Mouse (Mus musculus): Measurements from ENCODE around the gene Acot1.
"Not testable (repeated sequence)": the region's sequence is repeated elsewhere in the genome, so short reads cannot be mapped to it uniquely, and the experiment has no call there.

DNA sequence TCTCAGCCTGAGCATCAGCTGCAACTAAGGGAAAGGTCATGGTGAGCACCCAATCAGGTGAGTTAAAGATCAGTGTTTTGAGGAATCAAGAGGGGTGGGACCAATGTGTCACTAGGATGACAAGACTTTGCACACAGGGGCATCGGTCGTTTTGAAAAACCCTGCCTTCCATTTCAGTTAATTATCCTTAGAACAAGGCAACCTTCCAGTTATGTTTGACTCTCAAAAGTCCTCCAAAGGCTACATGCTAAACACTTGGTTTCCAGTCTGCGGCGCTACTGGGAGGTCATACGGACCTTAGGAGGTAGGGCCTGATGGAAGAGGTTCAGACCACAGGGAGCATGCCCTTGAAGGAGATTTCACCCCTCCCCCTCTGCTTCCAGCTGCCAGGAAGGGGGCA, 41.5 kb downstream of the Acot1 start:
- not testable (repeated sequence) for TF ChIP-seq POLR2A (IDR thresholded peaks at IDR 0.05; ENCODE audit: borderline replicate concordance, extremely low read depth, insufficient read depth, insufficient read length, poor library complexity, severe bottlenecking); CTCF (IDR thresholded peaks at IDR 0.05; ENCODE audit: borderline replicate concordance, extremely low read depth, insufficient read depth, insufficient read length)
